Mouse (Mus musculus) forebrain, embryonic 10.5 days (tissue): ENCODE data around the gene Sohlh2. TPM values are rescaled to one million over a fixed set of nuclear protein-coding genes. Genes with fewer than 3 reads are reported as not detected.

Experiments
- microRNA-seq: library from miRNA; unstranded; fragments of <30 nt; microRNA quantifications from one replicate; pipeline ENCODE4, GENCODE M21; 2017
- polyA plus RNA-seq: library from polyadenylated mRNA; unstranded; fragments of >200 nt; fragmentation: Nextera tagmentation; extraction: Ambion mirVana; gene quantifications from 2 replicates; pipeline ENCODE4 v1.2.1, GENCODE M21; 2016

The Sohlh2 gene
- polyA plus RNA-seq, 1 experiment from 2014 or later = not detected

Small RNAs within 50 kb of the gene (microRNA-seq; reads per million reads assigned to microRNA genes)
- not detected for gene Gm22029

Other genes starting within 250 kb of the Sohlh2 start
- gene Ccna1, start 126.5 kb upstream of the Sohlh2 start, polyA plus RNA-seq = 2.0 and 3.1 TPM in 2 replicates
- gene Spg20, start 69.9 kb upstream of the Sohlh2 start, polyA plus RNA-seq = 56.6 and 58.5 TPM in 2 replicates
- gene Ccdc169, start 44.7 kb upstream of the Sohlh2 start, polyA plus RNA-seq = 0.06 TPM in 1 of 2 replicates, not detected in the other
- gene Dclk1, start 60.3 kb downstream of the Sohlh2 start, polyA plus RNA-seq = 40.3 and 47.6 TPM in 2 replicates